Mouse (Mus musculus): ENCODE results near the gene Yipf2. TPM values are rescaled to one million over a fixed set of nuclear protein-coding genes. Genes with fewer than 3 reads are reported as not detected.
A peak's percentile ranks its signal among the peaks of the same experiment; 100 is the strongest.

The Yipf2 gene
- polyA plus RNA-seq, 2 experiments, result 18.1 to 19.6 TPM

GRCm38 (mm10) chr9:21617066-21617465 is 24.4 kb upstream of the Yipf2 start:
- Histone ChIP-seq H3K4me2 (replicated peaks; ENCODE audit: low read depth, low read length, severe bottlenecking) (peak overlapping the region; percentile 66), H3K9me3 (ENCODE audit: control insufficient read depth, low read length) (no peaks in the 10 kb centered on the region), H3K27me3 (ENCODE audit: control insufficient read depth, insufficient read depth, low read length) (no peaks in the 10 kb centered on the region), H3K4me3 (replicated peaks; ENCODE audit: low read length) (peak overlapping the region; percentile 82), H3K9ac (ENCODE audit: low read depth, low read length, severe bottlenecking) (peak overlapping the region; percentile 90), H3K36me3 (ENCODE audit: control insufficient read depth, insufficient read depth, low read length) (peaks cover 15% of the 10 kb centered on the region), H3K27ac (replicated peaks; ENCODE audit: low read depth, low read length) (peak overlapping the region; percentile 97), H3K4me1 (ENCODE audit: control insufficient read depth, insufficient read depth, low read length) (peaks cover 12% of the 10 kb centered on the region; the same call in 1 of the 2 replicates)
- no peak for TF ChIP-seq POLR2A (IDR thresholded peaks at IDR 0.05; ENCODE audit: borderline replicate concordance, extremely low read depth, insufficient read depth, insufficient read length)
- ATAC-seq (ENCODE audit: low FRiP score, low read depth) (no peak), DNase-seq (ENCODE audit: low spot score) (no peak)
- WGBS, result 10% methylated on average over 10 of the region's 10 CpGs

DNA sequence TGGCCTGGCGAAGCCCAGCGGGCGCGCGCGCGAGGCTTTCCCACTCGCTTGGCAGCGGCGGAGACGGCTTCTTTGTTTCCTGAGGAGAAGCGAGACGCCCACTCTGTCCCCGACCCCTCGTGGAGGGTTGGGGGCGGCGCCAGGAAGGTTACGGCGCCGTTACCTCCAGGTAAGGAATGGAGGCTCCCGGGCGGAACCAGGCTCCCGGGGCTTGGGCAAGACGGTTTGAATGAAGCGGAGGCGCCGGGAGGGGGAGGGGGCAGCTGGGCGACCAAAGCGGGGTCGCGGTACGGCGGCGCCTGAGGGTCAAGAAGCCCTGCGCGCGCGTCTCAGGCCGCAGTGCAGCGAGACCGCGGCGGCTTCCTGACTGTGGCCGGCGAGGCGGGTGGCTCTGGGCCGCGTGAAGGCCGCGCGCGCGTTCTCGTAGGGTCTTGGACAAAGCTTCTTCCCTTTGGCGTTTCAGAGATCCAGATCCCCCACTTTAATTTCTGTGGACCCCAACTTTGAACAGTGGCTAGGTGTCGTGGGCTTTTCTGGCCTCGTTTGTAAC is 23.7 kb upstream of the Yipf2 start:
- WGBS, result under 1% methylated on average over 44 of the region's 57 CpGs

GRCm38 (mm10) chr9:21615617-21616231 is 23.1 kb upstream of the Yipf2 start, which contains the start of gene Smarca4:
Gene Smarca4, plus strand, starts transcription at chr9:21616169.
- Histone ChIP-seq H3K9ac (ENCODE audit: low read depth, low read length, severe bottlenecking) (peak within 1 kb of the TSS; percentile 90), H3K4me2 (replicated peaks; ENCODE audit: low read depth, low read length, severe bottlenecking) (peak within 1 kb of the TSS; percentile 68), H3K4me3 (replicated peaks; ENCODE audit: low read length) (peak within 1 kb of the TSS; percentile 82), H3K36me3 (ENCODE audit: control insufficient read depth, insufficient read depth, low read length) (peaks cover 11% of the 10 kb centered on the region), H3K27me3 (ENCODE audit: control insufficient read depth, insufficient read depth, low read length) (no peaks in the 10 kb centered on the region), H3K9me3 (ENCODE audit: control insufficient read depth, low read length) (no peaks in the 10 kb centered on the region), H3K27ac (replicated peaks; ENCODE audit: low read depth, low read length) (peak within 1 kb of the TSS; percentile 97), H3K4me1 (ENCODE audit: control insufficient read depth, insufficient read depth, low read length) (peaks cover 12% of the 10 kb centered on the region; the same call in 1 of the 2 replicates)
- TF ChIP-seq POLR2A (IDR thresholded peaks at IDR 0.05; ENCODE audit: borderline replicate concordance, extremely low read depth, insufficient read depth, insufficient read length), result peak; percentile 62; the same call in 1 of the 2 replicates
- DNase-seq (ENCODE audit: low spot score) (peak; percentile 99), ATAC-seq (ENCODE audit: low FRiP score, low read depth) (peak; percentile 92)
- WGBS, result under 1% methylated on average over 32 of the region's 45 CpGs

More for the DNA sequence above, 23.7 kb upstream of the Yipf2 start:
- Histone ChIP-seq H3K9me3 (ENCODE audit: control insufficient read depth, low read length) (no peaks in the 10 kb centered on the region), H3K27ac (replicated peaks; ENCODE audit: low read depth, low read length) (peak overlapping the region; percentile 97), H3K4me1 (ENCODE audit: control insufficient read depth, insufficient read depth, low read length) (peaks cover 12% of the 10 kb centered on the region; the same call in 1 of the 2 replicates), H3K4me3 (replicated peaks; ENCODE audit: low read length) (peak overlapping the region; percentile 82), H3K4me2 (replicated peaks; ENCODE audit: low read depth, low read length, severe bottlenecking) (peak overlapping the region; percentile 66), H3K36me3 (ENCODE audit: control insufficient read depth, insufficient read depth, low read length) (peaks cover 11% of the 10 kb centered on the region), H3K9ac (ENCODE audit: low read depth, low read length, severe bottlenecking) (peak overlapping the region; percentile 90), H3K27me3 (ENCODE audit: control insufficient read depth, insufficient read depth, low read length) (no peaks in the 10 kb centered on the region)
- DNase-seq (ENCODE audit: low spot score), result peak; percentile 89
- ATAC-seq (ENCODE audit: low FRiP score, low read depth), result peak; percentile 77
- peak; percentile 45; the same call in 1 of the 2 replicates for TF ChIP-seq POLR2A (IDR thresholded peaks at IDR 0.05; ENCODE audit: borderline replicate concordance, extremely low read depth, insufficient read depth, insufficient read length)

GRCm38 (mm10) chr9:21614864-21615616 is 22.4 kb upstream of the Yipf2 start:
- peak overlapping the region; percentile 80 for H3K9ac ChIP-seq (ENCODE audit: low read depth, low read length, severe bottlenecking)
- no peak for ATAC-seq (ENCODE audit: low FRiP score, low read depth)
- peak overlapping the region; percentile 82 for H3K4me3 ChIP-seq (replicated peaks; ENCODE audit: low read length)
- no peaks in the 10 kb centered on the region for H3K9me3 ChIP-seq (ENCODE audit: control insufficient read depth, low read length)
- H3K4me2 ChIP-seq (replicated peaks; ENCODE audit: low read depth, low read length, severe bottlenecking), result peak overlapping the region; percentile 68
- 77% methylated on average over 15 of the region's 15 CpGs for WGBS
- no peak for TF ChIP-seq POLR2A (IDR thresholded peaks at IDR 0.05; ENCODE audit: borderline replicate concordance, extremely low read depth, insufficient read depth, insufficient read length)
- DNase-seq (ENCODE audit: low spot score), result no peak
- H3K36me3 ChIP-seq (ENCODE audit: control insufficient read depth, insufficient read depth, low read length), result peaks cover 8% of the 10 kb centered on the region; the same call in 1 of the 2 replicates
- H3K4me1 ChIP-seq (ENCODE audit: control insufficient read depth, insufficient read depth, low read length), result peaks cover 12% of the 10 kb centered on the region; the same call in 1 of the 2 replicates
- H3K27ac ChIP-seq (replicated peaks; ENCODE audit: low read depth, low read length), result peak overlapping the region; percentile 97
- no peaks in the 10 kb centered on the region for H3K27me3 ChIP-seq (ENCODE audit: control insufficient read depth, insufficient read depth, low read length)

DNA sequence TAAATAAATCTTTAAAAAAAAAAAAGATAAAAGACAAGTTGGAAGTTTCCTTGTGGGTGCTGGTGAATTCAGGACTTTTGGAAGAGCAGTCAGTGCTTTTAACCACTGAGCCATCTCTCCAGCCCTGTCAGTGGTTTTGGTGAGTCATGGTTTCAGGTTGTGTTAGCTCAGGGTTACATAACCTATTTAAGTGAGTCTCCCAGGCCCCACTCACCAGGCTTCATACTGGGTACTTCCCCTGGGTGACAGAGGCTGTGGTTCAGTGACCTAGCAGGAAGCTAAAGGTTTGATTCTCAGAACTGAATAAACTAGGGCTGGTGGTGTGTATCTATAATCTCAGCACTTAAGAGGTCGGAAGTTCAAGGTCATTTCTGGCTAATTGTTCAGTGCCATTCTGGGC is 17.2 kb upstream of the Yipf2 start:
- ATAC-seq (ENCODE audit: low FRiP score, low read depth), result no peak
- no peaks in the 10 kb centered on the region for H3K4me1 ChIP-seq (ENCODE audit: control insufficient read depth, insufficient read depth, low read length)
- no peak overlapping the region for H3K4me3 ChIP-seq (replicated peaks; ENCODE audit: low read length)
- no peak overlapping the region for H3K4me2 ChIP-seq (replicated peaks; ENCODE audit: low read depth, low read length, severe bottlenecking)
- no peak for DNase-seq (ENCODE audit: low spot score)
- H3K9me3 ChIP-seq (ENCODE audit: control insufficient read depth, low read length), result no peaks in the 10 kb centered on the region
- no peak overlapping the region for H3K27ac ChIP-seq (replicated peaks; ENCODE audit: low read depth, low read length)
- 92% methylated on average over 1 of the region's 1 CpGs for WGBS
- no peak for TF ChIP-seq POLR2A (IDR thresholded peaks at IDR 0.05; ENCODE audit: borderline replicate concordance, extremely low read depth, insufficient read depth, insufficient read length)
- H3K36me3 ChIP-seq (ENCODE audit: control insufficient read depth, insufficient read depth, low read length), result no peaks in the 10 kb centered on the region
- no peaks in the 10 kb centered on the region for H3K27me3 ChIP-seq (ENCODE audit: control insufficient read depth, insufficient read depth, low read length)
- no peak overlapping the region for H3K9ac ChIP-seq (ENCODE audit: low read depth, low read length, severe bottlenecking)

Data from limb, embryonic 14.5 days (tissue).